Mouse (Mus musculus) hindbrain, embryonic 11.5 days (tissue): ENCODE results near the gene Hs3st3b1. TPM values are rescaled to one million over a fixed set of nuclear protein-coding genes. Genes with fewer than 3 reads are reported as not detected.

Experiments
- ATAC-seq: fragments of 200-750 bp; cut with Nextera tagmentation; 2 replicates; pipeline ENCODE4 v1.8.0; 2017; ENCODE audit warnings: mild to moderate bottlenecking, moderate TSS enrichment, moderate library complexity; ENCODE audit not compliant: low FRiP score
- DNase-seq: peaks from one replicate; pipeline ENCODE4 v3.0.0-alpha.2; 2015; ENCODE audit warnings: low spot score
- H3K27ac ChIP-seq: fragments of 300-500 bp; sonication (generic); 2 replicates; pipeline ENCODE4 v1.5.1; 2014; ENCODE audit warnings: mild to moderate bottlenecking, low read depth, low read length
- H3K27me3 ChIP-seq: fragments of 300-500 bp; sonication (generic); 2 replicates; pipeline ENCODE4 v1.6.1; 2014; ENCODE audit warnings: mild to moderate bottlenecking, low read length, moderate library complexity, mixed read lengths; ENCODE audit not compliant: control insufficient read depth, insufficient read depth
- H3K36me3 ChIP-seq: fragments of 300-500 bp; sonication (generic); 2 replicates; pipeline ENCODE4 v1.6.1; 2014; ENCODE audit warnings: mild to moderate bottlenecking, low read length, moderate library complexity, mixed read lengths; ENCODE audit not compliant: control insufficient read depth, insufficient read depth
- H3K4me1 ChIP-seq: fragments of 300-500 bp; sonication (generic); replicated peaks from 2 replicates; pipeline ENCODE4 v1.6.1; 2014; ENCODE audit warnings: low read length, mixed read lengths; ENCODE audit not compliant: control insufficient read depth, insufficient read depth
- H3K4me2 ChIP-seq: fragments of 300-500 bp; sonication (generic); replicated peaks from 2 replicates; pipeline ENCODE4 v1.6.1; 2014; ENCODE audit warnings: mild to moderate bottlenecking, low read depth, low read length
- H3K4me3 ChIP-seq: fragments of 300-500 bp; sonication (generic); 2 replicates; pipeline ENCODE4 v1.5.1; 2014; ENCODE audit warnings: low read depth, low read length
- H3K9ac ChIP-seq: fragments of 300-500 bp; sonication (generic); 2 replicates; pipeline ENCODE4 v1.6.1; 2014; ENCODE audit warnings: low read depth, low read length
- H3K9me3 ChIP-seq: fragments of 300-500 bp; sonication (generic); 2 replicates; pipeline ENCODE4 v1.6.1; 2016; ENCODE audit warnings: low read length; ENCODE audit not compliant: control insufficient read depth
- WGBS: fragments of 180-500 bp; shearing (Covaris S2); extraction: QIAGEN DNeasy Blood & Tissue Kit; methylation state at CpG from one replicate; pipeline ENCODE4 v1.1.7; 2014; 5-methylcytosine and 5-hydroxymethylcytosine counted together
- polyA plus RNA-seq: library from polyadenylated mRNA; unstranded; fragments of >200 nt; fragmentation: Nextera tagmentation; extraction: Ambion mirVana; gene quantifications from 2 replicates; pipeline ENCODE4 v1.2.1, GENCODE M21; 2014

Gene Hs3st3b1
- polyA plus RNA-seq, result 8.9 and 10.8 TPM in 2 replicates

DNA sequence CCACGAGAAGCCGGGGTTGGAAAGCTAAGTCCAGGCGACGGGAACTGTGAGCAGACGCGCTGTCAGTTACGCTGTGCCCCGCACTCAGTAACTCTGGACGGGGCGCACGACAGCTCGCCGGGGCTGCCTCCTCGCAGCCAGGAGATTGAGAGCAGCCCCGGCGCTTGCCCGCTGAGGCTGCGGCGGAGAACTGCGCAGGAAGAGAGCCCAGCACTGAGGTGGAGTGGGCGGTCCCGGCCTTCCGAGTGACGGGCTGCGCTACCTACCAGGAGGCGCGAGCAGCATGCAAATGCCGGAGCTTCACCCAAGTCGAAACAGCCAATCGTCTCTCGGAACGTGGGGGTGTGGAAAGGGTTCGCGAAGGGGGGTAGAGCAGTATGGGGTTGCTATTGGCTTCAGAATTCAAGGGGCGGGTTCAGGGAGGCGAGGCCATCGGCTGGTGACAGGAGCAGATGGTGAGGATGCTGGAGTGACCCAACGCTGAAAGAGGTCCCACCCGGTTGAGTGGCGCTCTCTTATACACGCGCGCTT is at the start of gene Hs3st3b1:
Gene Hs3st3b1 (minus strand): TSS at position 200 of the 531 bp plus-strand sequence.
- DNase-seq (peak; percentile 95), ATAC-seq (peak; percentile 94)
- peaks cover 17% of the 10 kb centered on the region for H3K27me3 ChIP-seq
- peak within 1 kb of the TSS; percentile 78 for H3K9ac ChIP-seq
- peak within 1 kb of the TSS; percentile 44 for H3K27ac ChIP-seq
- no peaks in the 10 kb centered on the region for H3K9me3 ChIP-seq
- H3K4me3 ChIP-seq, result peak within 1 kb of the TSS; percentile 73
- WGBS, result under 1% methylated on average over 43 of the region's 43 CpGs
- no peaks in the 10 kb centered on the region for H3K36me3 ChIP-seq
- H3K4me1 ChIP-seq, result peaks cover 5% of the 10 kb centered on the region; the same call in 1 of the 2 replicates
- peak within 1 kb of the TSS; percentile 80 for H3K4me2 ChIP-seq

DNA sequence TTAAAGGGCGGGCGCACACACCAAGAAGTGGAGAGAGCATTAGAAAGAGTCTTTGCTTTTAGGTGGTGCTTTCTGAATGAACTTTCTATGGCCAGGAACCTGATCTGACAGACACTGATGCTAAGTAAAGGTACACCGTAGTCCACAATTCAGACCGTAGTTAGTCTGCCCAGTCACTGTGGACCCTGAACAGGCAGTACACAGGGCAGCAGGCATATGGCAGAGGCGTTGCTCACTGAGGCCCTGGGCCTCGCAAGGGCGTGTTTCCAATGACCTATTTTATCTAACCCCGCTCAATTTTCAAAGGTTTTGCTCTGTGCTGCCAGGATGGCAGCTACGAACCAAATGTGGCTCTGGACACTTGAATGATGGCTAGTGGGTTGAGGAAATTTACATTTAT is 49.4 kb upstream of the Hs3st3b1 start:
- H3K9me3 ChIP-seq, result no peaks in the 10 kb centered on the region
- H3K27ac ChIP-seq, result no peak overlapping the region
- ATAC-seq, result no peak
- H3K4me3 ChIP-seq, result no peak overlapping the region
- H3K36me3 ChIP-seq, result no peaks in the 10 kb centered on the region
- H3K4me2 ChIP-seq, result no peak overlapping the region
- 93% methylated on average over 9 of the region's 9 CpGs for WGBS
- H3K9ac ChIP-seq, result no peak overlapping the region
- DNase-seq, result no peak
- no peaks in the 10 kb centered on the region for H3K27me3 ChIP-seq
- 0 out of 2 replicates have a peak, but pooled peaks cover 4% of the 10 kb centered on the region for H3K4me1 ChIP-seq

DNA sequence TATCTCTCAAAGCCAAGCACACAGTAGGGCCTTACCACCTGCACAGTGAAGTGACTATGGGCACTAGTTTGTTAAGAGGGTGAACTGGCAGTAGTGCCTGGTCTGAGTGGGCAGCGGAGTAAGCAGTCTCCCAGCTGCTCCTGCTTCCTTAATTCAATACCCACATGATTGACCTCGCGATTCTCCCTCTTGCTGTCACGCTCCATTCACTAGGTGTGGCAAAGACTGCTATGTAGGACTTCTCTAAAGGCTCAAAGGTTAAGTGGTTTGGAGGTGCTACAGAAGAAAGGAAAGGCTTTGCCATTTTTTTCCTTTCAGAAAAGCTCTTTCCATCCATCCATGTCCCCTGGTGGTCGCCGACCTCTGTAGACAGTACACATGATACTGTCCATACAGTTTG is 48.7 kb upstream of the Hs3st3b1 start:
- Histone ChIP-seq H3K9me3 (no peaks in the 10 kb centered on the region), H3K4me2 (no peak overlapping the region), H3K4me1 (0 out of 2 replicates have a peak, but pooled peaks cover 4% of the 10 kb centered on the region), H3K27me3 (no peaks in the 10 kb centered on the region), H3K27ac (no peak overlapping the region), H3K4me3 (no peak overlapping the region), H3K36me3 (no peaks in the 10 kb centered on the region), H3K9ac (no peak overlapping the region)
- WGBS, result 92% methylated on average over 6 of the region's 6 CpGs
- no peak for ATAC-seq
- DNase-seq, result no peak

DNA sequence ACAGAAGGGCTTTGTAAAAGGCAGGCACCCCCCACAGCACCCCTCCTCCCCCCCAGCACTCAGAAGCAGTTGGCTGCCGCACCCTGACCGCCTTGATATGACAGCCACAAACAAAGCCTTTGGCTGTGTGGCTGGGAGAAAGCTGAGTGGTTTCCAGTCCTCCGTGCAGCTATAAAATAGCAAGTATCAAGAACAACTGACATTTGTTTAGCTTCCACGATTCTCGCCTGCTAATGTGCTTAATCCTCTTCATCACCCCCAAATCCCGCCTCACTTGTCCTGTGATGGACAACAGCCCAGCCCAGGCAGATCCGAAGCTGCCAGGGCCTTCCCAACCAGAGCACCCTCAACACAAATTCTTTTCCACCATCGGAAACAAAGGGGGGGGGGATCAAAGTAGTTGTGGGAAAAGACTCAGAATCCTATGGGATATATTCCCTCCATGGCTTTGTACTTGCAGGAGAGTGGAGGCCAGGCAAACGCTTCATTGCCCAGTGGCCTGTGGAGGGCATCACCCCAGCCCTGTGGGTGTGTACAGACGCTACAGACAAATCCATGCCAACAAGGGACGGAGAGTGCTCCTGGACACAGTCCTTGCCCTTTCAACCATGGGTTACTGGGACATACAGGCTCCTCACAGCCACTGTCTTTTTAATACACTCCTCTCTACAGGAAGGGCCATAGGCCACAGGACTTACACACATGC is 47.3 kb upstream of the Hs3st3b1 start:
- no peak overlapping the region; the same call in 1 of the 2 replicates for H3K9ac ChIP-seq

DNA sequence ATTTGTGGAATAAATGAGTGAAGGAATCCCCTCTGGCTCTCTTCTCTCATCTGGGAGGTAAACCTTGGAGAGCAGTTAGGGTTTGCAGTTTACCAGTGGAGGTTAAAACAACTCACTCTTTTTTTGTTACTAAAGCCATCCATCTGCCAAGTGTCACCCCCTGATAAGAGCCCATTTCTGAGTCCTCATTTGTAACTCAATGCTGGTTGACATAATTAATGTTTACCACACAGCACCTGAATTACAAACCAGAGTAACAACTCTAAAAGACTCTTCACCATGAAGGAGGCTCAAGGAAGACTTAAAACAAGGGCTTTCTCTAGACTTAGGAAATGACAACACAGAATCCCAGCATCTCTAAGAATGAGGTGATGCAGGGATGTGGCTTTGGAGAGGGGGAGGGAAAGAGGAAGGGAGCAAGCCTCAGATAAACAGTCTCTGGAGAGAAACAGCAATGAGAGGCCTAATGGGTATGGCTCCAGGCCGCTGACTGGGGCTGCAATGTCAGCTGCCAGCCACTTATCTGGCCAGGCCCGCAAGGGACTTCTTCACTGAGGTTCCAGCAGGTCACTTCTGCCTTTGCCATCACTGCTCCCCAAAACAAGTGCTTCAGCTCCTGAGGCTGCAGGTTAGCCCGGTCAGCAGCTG is 46.4 kb upstream of the Hs3st3b1 start:
- Histone ChIP-seq H3K9me3 (no peaks in the 10 kb centered on the region), H3K4me1 (0 out of 2 replicates have a peak, but pooled peaks cover 4% of the 10 kb centered on the region), H3K4me2 (no peak overlapping the region), H3K4me3 (no peak overlapping the region), H3K9ac (no peak overlapping the region; the same call in 1 of the 2 replicates), H3K27me3 (no peaks in the 10 kb centered on the region), H3K36me3 (no peaks in the 10 kb centered on the region), H3K27ac (no peak overlapping the region)
- DNase-seq, result no peak
- WGBS, result 35% methylated on average over 3 of the region's 3 CpGs
- no peak for ATAC-seq

More for the DNA sequence above, 47.3 kb upstream of the Hs3st3b1 start:
- Histone ChIP-seq H3K4me1 (0 out of 2 replicates have a peak, but pooled peaks cover 4% of the 10 kb centered on the region), H3K9me3 (no peaks in the 10 kb centered on the region), H3K27me3 (no peaks in the 10 kb centered on the region), H3K4me3 (no peak overlapping the region), H3K36me3 (no peaks in the 10 kb centered on the region), H3K27ac (no peak overlapping the region), H3K4me2 (no peak overlapping the region)
- ATAC-seq, result no peak
- WGBS, result 41% methylated on average over 11 of the region's 11 CpGs
- peak; percentile 17 for DNase-seq

DNA sequence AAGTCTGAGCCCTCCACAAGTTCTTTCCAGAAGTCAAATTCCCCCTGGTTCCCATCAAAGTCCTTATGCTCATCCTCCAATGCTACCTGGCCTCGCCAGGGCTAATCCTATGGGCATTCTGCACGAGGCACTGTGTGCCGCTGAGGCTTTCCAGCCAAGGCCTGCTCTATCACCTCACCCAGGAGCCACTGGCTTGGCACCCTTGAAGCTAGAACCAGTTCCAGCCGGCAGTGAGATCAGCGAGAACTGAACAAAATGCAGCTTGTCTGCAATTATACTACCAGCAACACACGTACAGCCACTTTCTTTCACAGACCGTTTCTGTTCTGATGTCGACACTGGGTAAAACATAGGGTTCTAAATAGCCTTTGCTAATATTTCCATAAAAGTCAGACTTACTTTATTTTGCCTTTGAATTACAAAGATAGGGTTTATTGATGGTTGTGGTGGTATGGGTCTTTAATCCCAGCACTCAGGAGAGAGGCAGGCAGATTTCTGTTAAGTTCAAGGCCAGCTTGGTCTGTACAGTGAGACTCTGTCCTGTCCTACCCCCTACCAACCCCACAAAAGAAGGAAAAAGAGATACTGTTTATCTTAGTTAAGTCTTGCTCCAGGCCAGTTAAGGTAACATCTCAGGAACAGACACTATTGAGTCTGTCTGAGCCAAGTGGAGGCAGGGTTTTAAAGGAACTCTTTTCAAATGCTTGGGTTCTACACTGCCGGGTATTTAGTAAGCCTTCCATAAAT is 45.7 kb upstream of the Hs3st3b1 start:
- Histone ChIP-seq H3K27me3 (no peaks in the 10 kb centered on the region), H3K4me2 (no peak overlapping the region), H3K27ac (no peak overlapping the region), H3K9me3 (no peaks in the 10 kb centered on the region), H3K4me3 (no peak overlapping the region), H3K9ac (no peak overlapping the region), H3K4me1 (0 out of 2 replicates have a peak, but pooled peaks cover 4% of the 10 kb centered on the region), H3K36me3 (no peaks in the 10 kb centered on the region)
- WGBS, result 80% methylated on average over 9 of the region's 9 CpGs
- ATAC-seq (no peak), DNase-seq (no peak)

DNA sequence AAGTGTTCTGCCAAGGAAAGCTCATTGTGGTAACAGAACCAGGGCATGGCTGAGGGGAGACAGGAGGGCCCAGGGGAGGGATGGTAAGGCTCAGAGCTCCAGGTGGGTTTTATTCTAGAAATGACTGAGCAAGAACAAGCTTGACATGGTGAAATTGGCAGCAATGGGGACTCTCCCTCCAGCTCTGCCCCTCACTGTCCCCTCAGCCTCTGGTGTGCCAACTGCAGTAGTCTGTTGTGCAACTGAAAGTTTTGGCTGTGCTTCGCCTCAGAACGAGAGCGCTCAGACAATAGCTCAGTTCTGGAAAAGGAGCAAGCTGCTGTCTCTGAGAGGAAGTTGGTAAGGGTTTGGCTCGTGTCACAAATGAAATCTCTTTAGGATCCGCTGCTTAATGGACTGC is 43.3 kb upstream of the Hs3st3b1 start:
- Histone ChIP-seq H3K27ac (no peak overlapping the region), H3K4me1 (0 out of 2 replicates have a peak, but pooled peaks cover 4% of the 10 kb centered on the region), H3K36me3 (no peaks in the 10 kb centered on the region), H3K9me3 (no peaks in the 10 kb centered on the region), H3K27me3 (no peaks in the 10 kb centered on the region), H3K4me3 (no peak overlapping the region), H3K9ac (no peak overlapping the region), H3K4me2 (no peak overlapping the region)
- 76% methylated on average over 5 of the region's 5 CpGs for WGBS
- no peak for ATAC-seq
- no peak for DNase-seq

DNA sequence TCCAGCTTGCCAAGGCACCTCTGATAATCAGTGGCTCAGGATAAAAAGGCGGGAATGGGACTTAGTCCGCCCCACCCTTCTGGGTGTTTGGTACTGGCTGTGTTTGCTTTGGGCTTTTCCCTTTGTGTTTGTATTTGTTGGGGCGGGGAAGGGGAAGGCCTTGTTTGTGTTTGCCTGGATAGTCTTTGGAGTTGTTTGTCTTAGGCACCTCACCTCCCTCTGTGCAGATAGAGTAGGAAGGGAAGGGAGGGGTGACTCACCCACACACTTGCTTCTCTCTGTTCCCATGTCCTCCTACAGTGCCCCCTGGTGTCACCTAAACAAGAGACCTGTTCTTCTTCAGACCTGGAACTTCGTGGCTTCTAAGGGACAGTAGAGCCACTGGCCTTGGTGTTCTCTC is 35.1 kb upstream of the Hs3st3b1 start:
- no peak overlapping the region for H3K4me3 ChIP-seq
- no peak overlapping the region for H3K9ac ChIP-seq
- DNase-seq, result peak; percentile 26
- H3K27me3 ChIP-seq, result no peaks in the 10 kb centered on the region
- 29% methylated on average over 4 of the region's 4 CpGs for WGBS
- ATAC-seq, result no peak
- H3K36me3 ChIP-seq, result no peaks in the 10 kb centered on the region
- no peak overlapping the region for H3K4me2 ChIP-seq
- no peak overlapping the region for H3K27ac ChIP-seq
- no peaks in the 10 kb centered on the region for H3K9me3 ChIP-seq
- 0 out of 2 replicates have a peak, but pooled peaks cover 8% of the 10 kb centered on the region for H3K4me1 ChIP-seq
